In the genomic region with DNA sequence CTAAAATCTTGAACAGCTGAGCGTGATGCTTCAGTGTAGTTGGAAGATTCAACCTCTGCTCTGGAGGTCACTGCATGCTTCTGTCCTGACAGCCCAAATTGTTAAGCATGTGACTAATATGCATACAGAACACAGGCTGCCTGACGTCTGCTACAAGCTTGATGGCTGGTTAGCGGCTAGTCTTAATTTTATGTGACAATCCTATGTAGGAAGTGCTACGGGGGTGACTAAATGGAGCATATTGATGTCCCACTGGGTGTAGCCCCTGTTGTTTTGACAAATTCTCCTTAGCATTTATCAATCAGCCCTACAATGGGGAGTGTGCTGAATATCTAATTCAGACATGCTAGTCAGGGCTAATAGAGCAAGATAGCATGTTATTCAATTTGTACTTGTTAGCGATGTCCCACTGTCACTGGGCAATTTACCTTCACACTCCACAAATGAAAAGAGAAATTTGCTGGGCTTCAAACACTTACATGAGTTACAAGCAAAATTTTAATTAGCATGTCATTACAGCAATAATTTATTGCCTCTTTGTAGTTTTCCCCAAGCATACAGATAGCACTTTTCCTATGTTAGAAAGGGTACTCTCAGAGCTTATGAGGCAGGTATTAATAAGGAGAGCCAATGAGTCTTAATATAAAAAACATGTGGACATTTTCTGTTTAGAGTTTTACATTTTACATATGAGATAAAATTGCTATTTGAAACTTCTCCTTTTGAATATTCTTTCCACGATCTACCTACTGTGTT, we compare ENCODE assay signal across 17 mouse cellular contexts.
DNase-seq lines count a peak whose midpoint lies in the region; ATAC-seq and TF ChIP-seq lines count a peak whose summit lies in the region.
"Had no signal": no experiment of that assay in that cellular context is flagged by ENCODE, and none has a peak within 500 bp of the region (broad histone marks: within the 10 kb centered on the region; RNA-seq: fewer than 3 reads in every experiment).

No protein-coding gene starts in this region.

- H3K4me2 ChIP-seq in midbrain, embryonic 11.5 days = no peak overlapping the region
- no peak overlapping the region for H3K4me2 ChIP-seq in hindbrain, embryonic 12.5 days (replicated peaks)
- 0 out of 2 replicates have a peak overlapping the region, but pooled peaks have one; percentile 8 for H3K4me2 ChIP-seq in midbrain, embryonic 15.5 days
- H3K4me2 ChIP-seq: intestine, embryonic 15.5 days had no signal

- H3K4me3 ChIP-seq in midbrain, embryonic 11.5 days (ENCODE audit: low read depth, low read length) = no peak overlapping the region
- no peak overlapping the region for H3K4me3 ChIP-seq in midbrain, embryonic 10.5 days
- H3K4me3 ChIP-seq in hindbrain, embryonic 12.5 days = no peak overlapping the region
- H3K4me3 ChIP-seq in midbrain, embryonic 15.5 days = no peak overlapping the region
- H3K4me3 ChIP-seq in kidney, adult 2 months (ENCODE audit: insufficient read depth, low read depth, low read length) = no peak overlapping the region
- H3K4me3 ChIP-seq: heart, adult 2 months; intestine, embryonic 15.5 days; myocyte had no signal

- H3K27me3 ChIP-seq in midbrain, embryonic 11.5 days (ENCODE audit: control insufficient read depth, insufficient read depth, low read length) = no peaks in the 10 kb centered on the region
- H3K27me3 ChIP-seq in midbrain, embryonic 10.5 days (ENCODE audit: low read depth, poor library complexity, severe bottlenecking) = no peaks in the 10 kb centered on the region
- no peaks in the 10 kb centered on the region for H3K27me3 ChIP-seq in hindbrain, embryonic 12.5 days
- no peaks in the 10 kb centered on the region for H3K27me3 ChIP-seq in midbrain, embryonic 15.5 days (replicated peaks)
- no peaks in the 10 kb centered on the region for H3K27me3 ChIP-seq in kidney, adult 2 months (replicated peaks; ENCODE audit: control insufficient read depth, insufficient read depth, low read length)
- H3K27me3 ChIP-seq: intestine, embryonic 15.5 days had no signal

- TF ChIP-seq POLR2A in kidney, adult 2 months (IDR thresholded peaks at IDR 0.05; ENCODE audit: low read depth, low read length) = no peak

- no peak overlapping the region; the same call in 1 of the 2 replicates for H3K27ac ChIP-seq in midbrain, embryonic 11.5 days (ENCODE audit: low read depth, low read length)
- no peak overlapping the region for H3K27ac ChIP-seq in midbrain, embryonic 10.5 days (replicated peaks)
- H3K27ac ChIP-seq in hindbrain, embryonic 12.5 days = no peak overlapping the region
- H3K27ac ChIP-seq in midbrain, embryonic 15.5 days = 0 out of 2 replicates have a peak overlapping the region, but pooled peaks have one; percentile 9
- no peak overlapping the region for H3K27ac ChIP-seq in kidney, adult 2 months (ENCODE audit: insufficient read depth, low read depth, low read length)
- H3K27ac ChIP-seq: heart, adult 2 months; intestine, embryonic 15.5 days; stomach, postnatal 0 days had no signal

- WGBS in midbrain, embryonic 11.5 days = 61% methylated on average over 6 of the region's 6 CpGs
- WGBS in midbrain, embryonic 10.5 days = 76% methylated on average over 6 of the region's 6 CpGs
- WGBS in hindbrain, embryonic 12.5 days = 46% methylated on average over 6 of the region's 6 CpGs
- WGBS in midbrain, embryonic 15.5 days = 35% methylated on average over 6 of the region's 6 CpGs
- 60% methylated on average over 6 of the region's 6 CpGs for WGBS in kidney, adult 2 months

- ATAC-seq in midbrain, embryonic 11.5 days (ENCODE audit: low FRiP score) = peak; percentile 74
- peak; percentile 93 for ATAC-seq in hindbrain, embryonic 12.5 days (ENCODE audit: low FRiP score)
- ATAC-seq in midbrain, embryonic 15.5 days (replicated peaks) = peak; percentile 75
- ATAC-seq in megakaryocyte progenitor cell, adult 5-6 weeks (replicated peaks; ENCODE audit: poor library complexity) = no peak
- ATAC-seq: intestine, embryonic 15.5 days; liver, postnatal 0 days had no signal

- no peaks in the 10 kb centered on the region for H3K36me3 ChIP-seq in midbrain, embryonic 11.5 days (ENCODE audit: control insufficient read depth, insufficient read depth, low read length)
- H3K36me3 ChIP-seq in midbrain, embryonic 10.5 days = no peaks in the 10 kb centered on the region
- no peaks in the 10 kb centered on the region for H3K36me3 ChIP-seq in hindbrain, embryonic 12.5 days
- H3K36me3 ChIP-seq in midbrain, embryonic 15.5 days (replicated peaks) = no peaks in the 10 kb centered on the region
- no peaks in the 10 kb centered on the region for H3K36me3 ChIP-seq in kidney, adult 2 months (ENCODE audit: control insufficient read depth, insufficient read depth, low read length)
- H3K36me3 ChIP-seq: intestine, embryonic 15.5 days had no signal

- H3K9me3 ChIP-seq in midbrain, embryonic 11.5 days (ENCODE audit: control insufficient read depth, low read length) = no peaks in the 10 kb centered on the region
- no peaks in the 10 kb centered on the region for H3K9me3 ChIP-seq in midbrain, embryonic 10.5 days (replicated peaks)
- H3K9me3 ChIP-seq in hindbrain, embryonic 12.5 days (replicated peaks) = no peaks in the 10 kb centered on the region
- H3K9me3 ChIP-seq in midbrain, embryonic 15.5 days = no peaks in the 10 kb centered on the region
- H3K9me3 ChIP-seq: intestine, embryonic 15.5 days had no signal

- DNase-seq in midbrain, embryonic 11.5 days (ENCODE audit: low spot score, missing footprints) = peak; percentile 53
- DNase-seq in midbrain, embryonic 10.5 days (ENCODE audit: low spot score) = no peak
- no peak for DNase-seq in thymus, postnatal 4 days
- DNase-seq in kidney, adult 2 months = no peak
- DNase-seq: adrenal gland, postnatal 14 days; cerebellum, postnatal 10 days; heart, adult 2 months; kidney, postnatal 36 days; liver, postnatal 0 days; lung, postnatal 36 days; spleen, adult 18-20 months had no signal

- no peak overlapping the region for H3K9ac ChIP-seq in midbrain, embryonic 11.5 days (ENCODE audit: low read length)
- H3K9ac ChIP-seq in hindbrain, embryonic 12.5 days = no peak overlapping the region
- no peak overlapping the region for H3K9ac ChIP-seq in midbrain, embryonic 15.5 days
- H3K9ac ChIP-seq: intestine, embryonic 15.5 days; liver, postnatal 0 days had no signal

- H3K4me1 ChIP-seq in midbrain, embryonic 11.5 days (ENCODE audit: control insufficient read depth, insufficient read depth, low read length) = 0 out of 2 replicates have a peak, but pooled peaks cover 4% of the 10 kb centered on the region
- H3K4me1 ChIP-seq in midbrain, embryonic 10.5 days = peaks cover 7% of the 10 kb centered on the region
- H3K4me1 ChIP-seq in hindbrain, embryonic 12.5 days = peaks cover 6% of the 10 kb centered on the region; the same call in 1 of the 2 replicates
- 0 out of 2 replicates have a peak, but pooled peaks cover 4% of the 10 kb centered on the region for H3K4me1 ChIP-seq in midbrain, embryonic 15.5 days
- no peaks in the 10 kb centered on the region for H3K4me1 ChIP-seq in kidney, adult 2 months (ENCODE audit: control insufficient read depth, insufficient read depth, low read length)
- H3K4me1 ChIP-seq: intestine, embryonic 15.5 days had no signal

- TF ChIP-seq CTCF in kidney, adult 2 months (conservative IDR thresholded peaks at IDR 0.05; ENCODE audit: insufficient read depth, insufficient read length, low read depth, low read length) = no peak
